Mouse (Mus musculus): Measurements from ENCODE around the gene Gm8453. TPM values are rescaled to one million over a fixed set of nuclear protein-coding genes. Genes with fewer than 3 reads are reported as not detected.
"Not testable (repeated sequence)": the region's sequence is repeated elsewhere in the genome, so short reads cannot be mapped to it uniquely, and the experiment has no call there.

Gm8453 gene
- polyA plus RNA-seq (2015; fragmentation: Nextera tagmentation; extraction: Ambion mirVana), result not detected in 2 replicates

- not testable (repeated sequence) for H3K36me3 ChIP-seq (ENCODE audit: control insufficient read depth, insufficient read depth, low read length); H3K9ac ChIP-seq (ENCODE audit: low read length); H3K27me3 ChIP-seq (ENCODE audit: control insufficient read depth, insufficient read depth, low read length); H3K4me3 ChIP-seq (ENCODE audit: low read depth, low read length); H3K9me3 ChIP-seq (ENCODE audit: control insufficient read depth, low read length); ATAC-seq (ENCODE audit: low FRiP score, low TSS enrichment); H3K4me2 ChIP-seq (replicated peaks; ENCODE audit: low read depth); H3K27ac ChIP-seq (replicated peaks); DNase-seq (ENCODE audit: low spot score); H3K4me1 ChIP-seq (replicated peaks; ENCODE audit: control insufficient read depth, insufficient read depth)
- WGBS, result 6% methylated on average over 1 of the region's 2 CpGs
Observed at GRCm38 (mm10) chr7:22229384-22229783, at the start of gene Gm8453. TSS of gene Gm8453 (minus strand) at chr7:22229484.

- H3K27ac ChIP-seq (replicated peaks); H3K4me3 ChIP-seq (ENCODE audit: low read depth, low read length); DNase-seq (ENCODE audit: low spot score); H3K27me3 ChIP-seq (ENCODE audit: control insufficient read depth, insufficient read depth, low read length); ATAC-seq (ENCODE audit: low FRiP score, low TSS enrichment); H3K4me2 ChIP-seq (replicated peaks; ENCODE audit: low read depth); H3K9me3 ChIP-seq (ENCODE audit: control insufficient read depth, low read length); H3K4me1 ChIP-seq (replicated peaks; ENCODE audit: control insufficient read depth, insufficient read depth); H3K36me3 ChIP-seq (ENCODE audit: control insufficient read depth, insufficient read depth, low read length); H3K9ac ChIP-seq (ENCODE audit: low read length): not testable (repeated sequence)
- no CpG with 5 or more reads among the region's 2 CpGs for WGBS
Observed at GRCm38 (mm10) chr7:22201164-22201563, 28.1 kb downstream of the Gm8453 start, which contains the start of gene Gm8653. TSS of gene Gm8653 (minus strand) at chr7:22201264.

- not testable (repeated sequence) for H3K27ac ChIP-seq (replicated peaks); H3K4me1 ChIP-seq (replicated peaks; ENCODE audit: control insufficient read depth, insufficient read depth); ATAC-seq (ENCODE audit: low FRiP score, low TSS enrichment); H3K4me3 ChIP-seq (ENCODE audit: low read depth, low read length); H3K27me3 ChIP-seq (ENCODE audit: control insufficient read depth, insufficient read depth, low read length); H3K36me3 ChIP-seq (ENCODE audit: control insufficient read depth, insufficient read depth, low read length); H3K9ac ChIP-seq (ENCODE audit: low read length); H3K9me3 ChIP-seq (ENCODE audit: control insufficient read depth, low read length); DNase-seq (ENCODE audit: low spot score); H3K4me2 ChIP-seq (replicated peaks; ENCODE audit: low read depth)
- WGBS, result no CpG with 5 or more reads among the region's 3 CpGs
Observed at GRCm38 (mm10) chr7:22189077-22189476, 40.2 kb downstream of the Gm8453 start, which contains the start of gene Vmn1r143. TSS of gene Vmn1r143 (plus strand) at chr7:22189377.

Other genes starting within 250 kb of the Gm8453 start
- gene Vmn1r137, start 234.9 kb downstream of the Gm8453 start, polyA plus RNA-seq (2015; fragmentation: Nextera tagmentation; extraction: Ambion mirVana), result not detected in 2 replicates
- not detected in 2 replicates for gene Vmn1r138, start 200.6 kb downstream of the Gm8453 start, polyA plus RNA-seq (2015; fragmentation: Nextera tagmentation; extraction: Ambion mirVana)
- not detected in 2 replicates for gene Gm6176, start 173.2 kb downstream of the Gm8453 start, polyA plus RNA-seq (2015; fragmentation: Nextera tagmentation; extraction: Ambion mirVana)
- not detected in 2 replicates for gene Vmn1r139, start 160.4 kb downstream of the Gm8453 start, polyA plus RNA-seq (2015; fragmentation: Nextera tagmentation; extraction: Ambion mirVana)
- gene Gm16451, start 111.2 kb downstream of the Gm8453 start, polyA plus RNA-seq (2015; fragmentation: Nextera tagmentation; extraction: Ambion mirVana), result not detected in 2 replicates
- gene Gm10666, start 94.7 kb downstream of the Gm8453 start, polyA plus RNA-seq (2015; fragmentation: Nextera tagmentation; extraction: Ambion mirVana), result not detected in 2 replicates
- not detected in 2 replicates for gene Vmn1r142, start 65.4 kb downstream of the Gm8453 start, polyA plus RNA-seq (2015; fragmentation: Nextera tagmentation; extraction: Ambion mirVana)
- gene Vmn1r143, start 40.1 kb downstream of the Gm8453 start, polyA plus RNA-seq (2015; fragmentation: Nextera tagmentation; extraction: Ambion mirVana), result not detected in 2 replicates
- gene Gm8653, start 28.2 kb downstream of the Gm8453 start, polyA plus RNA-seq (2015; fragmentation: Nextera tagmentation; extraction: Ambion mirVana), result not detected in 2 replicates
- not detected in 2 replicates for gene Gm4187, start 100.2 kb upstream of the Gm8453 start, polyA plus RNA-seq (2015; fragmentation: Nextera tagmentation; extraction: Ambion mirVana)
- gene Gm8660, start 141.6 kb upstream of the Gm8453 start, polyA plus RNA-seq (2015; fragmentation: Nextera tagmentation; extraction: Ambion mirVana), result not detected in 2 replicates
- gene Vmn1r148, start 184.1 kb upstream of the Gm8453 start, polyA plus RNA-seq (2015; fragmentation: Nextera tagmentation; extraction: Ambion mirVana), result not detected in 2 replicates
- not detected in 2 replicates for gene Vmn1r149, start 208.7 kb upstream of the Gm8453 start, polyA plus RNA-seq (2015; fragmentation: Nextera tagmentation; extraction: Ambion mirVana)
- gene Gm10665, start 234.6 kb upstream of the Gm8453 start, polyA plus RNA-seq (2015; fragmentation: Nextera tagmentation; extraction: Ambion mirVana), result not detected in 2 replicates